Mouse (Mus musculus): Measurements from ENCODE around the gene Ankrd55.

The Ankrd55 gene

GRCm38 (mm10) chr13:112383941-112384659 is 95.8 kb downstream of the Ankrd55 start:
- no peak for DNase-seq

GRCm38 (mm10) chr13:112385040-112385439 is 96.8 kb downstream of the Ankrd55 start:
- no peak for DNase-seq

GRCm38 (mm10) chr13:112386494-112387075 is 98.3 kb downstream of the Ankrd55 start:
- DNase-seq, result no peak

- no peak for DNase-seq
Observed at GRCm38 (mm10) chr13:112387279-112387678, 99.0 kb downstream of the Ankrd55 start.

- DNase-seq, result no peak
Observed at GRCm38 (mm10) chr13:112388176-112388575, 99.9 kb downstream of the Ankrd55 start.

GRCm38 (mm10) chr13:112390206-112390605 is 102.0 kb downstream of the Ankrd55 start:
- DNase-seq, result no peak

- DNase-seq, result no peak
Observed at GRCm38 (mm10) chr13:112391354-112391753, 103.1 kb downstream of the Ankrd55 start.

- DNase-seq, result no peak
Observed at GRCm38 (mm10) chr13:112393356-112393755, 105.1 kb downstream of the Ankrd55 start.

- DNase-seq, result no peak
Observed at GRCm38 (mm10) chr13:112394271-112394670, 106.0 kb downstream of the Ankrd55 start.

- peak; percentile 14 to 22 for DNase-seq
Observed at GRCm38 (mm10) chr13:112404723-112405122, 116.5 kb downstream of the Ankrd55 start.

- no peak for DNase-seq
Observed at GRCm38 (mm10) chr13:112405184-112405583, 116.9 kb downstream of the Ankrd55 start.

- no peak for DNase-seq
Observed at GRCm38 (mm10) chr13:112406618-112407017, 118.4 kb downstream of the Ankrd55 start.

GRCm38 (mm10) chr13:112407181-112407700 is 119.0 kb downstream of the Ankrd55 start:
- no peak for DNase-seq

- no peak for DNase-seq
Observed at GRCm38 (mm10) chr13:112407776-112408490, 119.7 kb downstream of the Ankrd55 start.

- DNase-seq, result no peak
Observed at GRCm38 (mm10) chr13:112408701-112409100, 120.5 kb downstream of the Ankrd55 start.

- DNase-seq, result no peak
Observed at GRCm38 (mm10) chr13:112409331-112409730, 121.1 kb downstream of the Ankrd55 start.

- no peak for DNase-seq
Observed at GRCm38 (mm10) chr13:112409851-112410250, 121.6 kb downstream of the Ankrd55 start.

- no peak for DNase-seq
Observed at GRCm38 (mm10) chr13:112410461-112410860, 122.2 kb downstream of the Ankrd55 start.

GRCm38 (mm10) chr13:112411216-112411822 is 123.1 kb downstream of the Ankrd55 start:
- DNase-seq, result no peak

- DNase-seq, result no peak
Observed at GRCm38 (mm10) chr13:112412251-112412650, 124.0 kb downstream of the Ankrd55 start.

GRCm38 (mm10) chr13:112412824-112413223 is 124.6 kb downstream of the Ankrd55 start:
- no peak for DNase-seq

- DNase-seq, result no peak
Observed at GRCm38 (mm10) chr13:112413611-112414010, 125.4 kb downstream of the Ankrd55 start.

GRCm38 (mm10) chr13:112415896-112416295 is 127.6 kb downstream of the Ankrd55 start:
- no peak for DNase-seq
